Mouse (Mus musculus) liver, adult 2 months (tissue): ENCODE measurements around the gene Ly6g5c.

Experiments
- CTCF ChIP-seq: fragments of 200-500 bp; IDR thresholded peaks from 2 replicates; pipeline ENCODE4 v1.5.1; 2011; ENCODE audit warnings: low read depth, low read length, control low read depth
- POLR2A ChIP-seq: fragments of 200-500 bp; IDR thresholded peaks from 2 replicates; pipeline ENCODE4 v1.6.1; 2011; ENCODE audit warnings: low read length, control low read depth; ENCODE audit not compliant: insufficient read depth; ENCODE audit errors: extremely low read depth

DNA sequence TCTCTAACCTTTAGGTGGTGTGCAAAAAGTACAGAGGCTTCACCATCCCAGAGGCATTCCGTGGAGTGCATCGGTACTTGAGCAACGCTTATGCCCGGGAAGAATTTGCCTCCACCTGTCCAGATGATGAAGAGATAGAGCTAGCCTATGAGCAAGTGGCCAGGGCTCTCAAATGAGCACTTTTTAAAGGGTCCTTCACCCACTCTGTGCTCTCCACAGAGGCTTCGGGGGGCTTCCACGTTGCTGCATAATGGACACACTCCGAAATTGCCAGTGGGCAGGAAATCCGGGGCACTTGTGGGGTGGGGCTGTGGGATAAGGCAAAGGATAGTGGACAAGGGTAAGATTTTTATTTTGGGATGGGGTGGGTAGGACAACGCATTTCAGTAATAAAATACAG lies 49.8 kb upstream of the Ly6g5c start:
- no peak for TF ChIP-seq CTCF
- TF ChIP-seq POLR2A = no peak
